Mouse (Mus musculus) kidney, adult 2 months (tissue): ENCODE measurements around the gene Naa35. TPM values are rescaled to one million over a fixed set of nuclear protein-coding genes. Genes with fewer than 3 reads are reported as not detected.

Experiments used
- DNase-seq: peaks from one replicate; pipeline ENCODE4 v3.0.0; 2021
- H3K27ac ChIP-seq: fragments of 200-500 bp; 2 replicates; pipeline ENCODE4 v1.5.1; 2012; ENCODE audit warnings: low read depth, low read length, control low read depth, inconsistent platforms; ENCODE audit not compliant: insufficient read depth
- H3K27me3 ChIP-seq: fragments of 200-500 bp; replicated peaks from 2 replicates; pipeline ENCODE4 v1.6.1; 2012; ENCODE audit warnings: mild to moderate bottlenecking, moderate library complexity, low read length, inconsistent platforms; ENCODE audit not compliant: control insufficient read depth, insufficient read depth
- H3K36me3 ChIP-seq: fragments of 200-500 bp; 2 replicates; pipeline ENCODE4 v1.6.1; 2012; ENCODE audit warnings: mild to moderate bottlenecking, moderate library complexity, low read length, inconsistent platforms; ENCODE audit not compliant: control insufficient read depth, insufficient read depth
- H3K4me1 ChIP-seq: fragments of 200-500 bp; 2 replicates; pipeline ENCODE4 v1.6.1; 2011; ENCODE audit warnings: low read length; ENCODE audit not compliant: control insufficient read depth, insufficient read depth
- H3K4me3 ChIP-seq: fragments of 200-500 bp; 2 replicates; pipeline ENCODE4 v1.5.1; 2011; ENCODE audit warnings: mild to moderate bottlenecking, low read depth, low read length, control low read depth; ENCODE audit not compliant: insufficient read depth
- CTCF ChIP-seq: fragments of 200-500 bp; conservative IDR thresholded peaks from 2 replicates; pipeline ENCODE4 v1.5.1; 2011; ENCODE audit warnings: low read depth, mild to moderate bottlenecking, control low read depth, low read length, moderate library complexity, mixed read lengths; ENCODE audit not compliant: insufficient read depth, insufficient read length
- POLR2A ChIP-seq: fragments of 200-500 bp; IDR thresholded peaks from one replicate; pipeline ENCODE4 v1.6.1; 2011; ENCODE audit warnings: low read depth, low read length, control low read depth
- WGBS: fragments of 180-500 bp; shearing (Covaris S2); methylation state at CpG from one replicate; pipeline ENCODE4 v1.1.7; 2018; 5-methylcytosine and 5-hydroxymethylcytosine counted together
- polyA plus RNA-seq: library from polyadenylated mRNA; depleted of rRNA; stranded (reverse); fragments of >200 nt; gene quantifications from 2 replicates; pipeline ENCODE4 v1.2.3, GENCODE M21; 2012

Naa35 gene
- polyA plus RNA-seq, 1 experiment, result 24.0 TPM

GRCm38 (mm10) chr13:59615554-59615953 lies 30.5 kb downstream of the Naa35 start:
- TF ChIP-seq POLR2A, result no peak
- TF ChIP-seq CTCF, result no peak
- H3K4me3 ChIP-seq, result no peak overlapping the region
- WGBS, result 89% methylated on average over 4 of the region's 4 CpGs
- H3K4me1 ChIP-seq, result no peaks in the 10 kb centered on the region
- no peak for DNase-seq
- peaks cover 1% of the 10 kb centered on the region; the same call in 1 of the 2 replicates for H3K36me3 ChIP-seq
- H3K27ac ChIP-seq, result no peak overlapping the region
- H3K27me3 ChIP-seq, result no peaks in the 10 kb centered on the region

DNA sequence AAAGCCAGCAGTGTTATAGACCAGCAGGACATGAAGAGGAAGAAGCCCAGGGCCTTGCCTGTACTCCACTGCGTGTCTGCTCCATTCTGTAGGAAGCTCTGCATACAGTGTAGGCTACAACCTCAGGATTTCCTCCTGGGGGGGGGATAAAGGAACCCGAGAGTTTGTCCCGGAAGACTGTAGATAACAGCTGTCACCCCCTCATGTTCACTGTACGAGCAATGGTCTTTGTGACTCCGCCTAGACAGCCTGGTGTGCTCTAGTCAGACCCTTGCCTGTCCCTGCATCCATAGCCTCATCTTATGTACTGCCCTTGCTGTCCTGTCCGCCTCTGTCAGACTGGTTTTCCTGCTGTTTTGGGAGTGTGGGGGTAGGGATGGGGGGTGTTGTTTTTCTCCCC lies 33.4 kb downstream of the Naa35 start:
- peaks cover 3% of the 10 kb centered on the region for H3K36me3 ChIP-seq
- no peaks in the 10 kb centered on the region for H3K27me3 ChIP-seq
- DNase-seq, result no peak
- TF ChIP-seq POLR2A, result no peak
- no peak for TF ChIP-seq CTCF
- H3K4me3 ChIP-seq, result no peak overlapping the region
- H3K4me1 ChIP-seq, result no peaks in the 10 kb centered on the region
- H3K27ac ChIP-seq, result no peak overlapping the region
- 79% methylated on average over 6 of the region's 6 CpGs for WGBS

DNA sequence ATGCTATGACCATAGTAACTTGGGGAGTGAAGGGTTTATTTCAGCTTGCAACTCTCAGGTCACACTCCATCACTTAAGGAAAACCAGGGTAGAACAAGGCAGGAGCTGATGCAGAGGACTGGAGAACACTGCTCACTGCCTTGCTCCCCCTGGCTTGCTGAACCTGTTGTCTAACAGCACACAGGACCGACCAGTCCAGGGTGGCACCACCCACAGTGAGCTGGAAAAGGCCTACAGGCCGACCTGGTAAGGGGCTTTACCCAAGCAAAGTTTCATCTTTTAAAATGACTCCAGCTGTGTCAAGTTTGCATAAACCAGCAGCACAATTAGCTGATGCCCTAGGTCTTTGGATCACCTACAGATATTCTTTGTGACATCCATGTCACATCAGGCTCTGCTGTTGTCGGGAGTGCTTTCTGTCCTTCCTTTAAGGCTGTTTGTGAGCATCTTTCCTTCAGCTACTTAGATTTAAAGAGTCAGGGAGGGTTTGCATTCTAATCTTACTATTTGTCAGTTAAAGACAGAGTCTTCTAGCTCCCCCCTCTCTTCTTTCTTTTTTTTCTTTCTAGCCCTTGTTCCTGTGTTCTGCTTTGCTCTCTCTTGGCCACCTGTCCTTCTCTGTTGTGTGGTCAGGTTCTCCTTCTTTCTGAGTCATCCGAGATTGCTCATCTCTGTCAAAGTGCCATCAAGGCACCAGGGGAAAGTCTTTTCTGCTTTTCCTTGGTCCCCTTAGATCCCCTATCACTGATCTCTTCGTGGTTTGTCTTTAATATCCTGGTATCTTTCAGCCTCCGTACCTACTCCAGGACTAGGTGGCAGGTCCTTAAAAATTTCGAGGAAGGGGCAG lies 36.8 kb downstream of the Naa35 start:
- Histone ChIP-seq H3K27me3 (no peaks in the 10 kb centered on the region), H3K27ac (no peak overlapping the region), H3K4me1 (no peaks in the 10 kb centered on the region), H3K36me3 (peaks cover 4% of the 10 kb centered on the region), H3K4me3 (no peak overlapping the region)
- TF ChIP-seq POLR2A, result no peak
- no peak for TF ChIP-seq CTCF
- 91% methylated on average over 7 of the region's 7 CpGs for WGBS
- DNase-seq, result no peak

DNA sequence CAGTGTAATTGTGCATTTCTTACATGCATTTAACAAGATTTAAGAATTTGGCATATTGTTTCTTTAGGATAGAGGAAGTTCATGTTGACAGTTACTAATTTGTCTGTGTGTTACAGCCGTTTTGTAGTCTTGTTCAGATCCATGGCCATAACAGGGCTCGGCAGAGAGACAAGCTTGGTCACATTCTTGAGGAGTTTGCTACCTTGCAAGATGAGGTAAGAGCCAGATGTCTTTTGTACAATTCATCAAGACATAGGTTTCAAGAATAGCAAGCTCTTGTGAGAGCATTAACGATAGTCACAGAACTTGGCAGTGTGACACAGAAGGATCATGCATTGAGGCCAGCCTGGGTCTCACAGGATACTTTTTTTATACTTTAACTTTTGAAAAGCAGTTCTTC lies 39.3 kb downstream of the Naa35 start:
- 55% methylated on average over 3 of the region's 3 CpGs for WGBS
- no peak for TF ChIP-seq CTCF
- TF ChIP-seq POLR2A, result no peak
- Histone ChIP-seq H3K4me1 (no peaks in the 10 kb centered on the region), H3K36me3 (peaks cover 9% of the 10 kb centered on the region), H3K27me3 (no peaks in the 10 kb centered on the region), H3K27ac (no peak overlapping the region), H3K4me3 (no peak overlapping the region)
- DNase-seq, result no peak

GRCm38 (mm10) chr13:59624903-59625302 lies 39.8 kb downstream of the Naa35 start:
- Histone ChIP-seq H3K4me1 (no peaks in the 10 kb centered on the region), H3K36me3 (peaks cover 9% of the 10 kb centered on the region), H3K4me3 (no peak overlapping the region), H3K27me3 (no peaks in the 10 kb centered on the region), H3K27ac (no peak overlapping the region)
- peak; percentile 61 for DNase-seq
- 48% methylated on average over 5 of the region's 5 CpGs for WGBS
- no peak for TF ChIP-seq POLR2A
- no peak for TF ChIP-seq CTCF

- peaks cover 12% of the 10 kb centered on the region for H3K36me3 ChIP-seq
Measured at GRCm38 (mm10) chr13:59626739-59627138, 41.7 kb downstream of the Naa35 start.

DNA sequence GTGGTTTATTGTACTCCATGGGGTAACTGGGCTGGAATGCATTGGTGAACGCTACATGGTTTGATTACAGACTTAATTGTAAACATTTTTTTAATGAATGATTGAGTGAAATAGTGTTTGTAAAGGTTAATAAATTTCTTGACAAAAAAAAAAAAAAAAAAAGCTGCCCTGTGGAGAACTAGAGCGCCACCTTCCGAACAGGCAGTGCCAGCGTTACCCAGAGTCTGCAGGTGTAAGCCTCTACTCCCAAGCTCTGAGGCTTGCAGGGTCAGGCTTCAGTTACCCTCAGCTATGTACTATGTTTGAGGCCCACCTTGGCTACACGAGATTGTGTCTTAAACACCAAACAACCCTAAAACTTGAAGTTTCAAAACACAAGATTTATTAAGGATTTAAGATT lies 49.6 kb downstream of the Naa35 start:
- WGBS, result 50% methylated on average over 5 of the region's 5 CpGs
- peaks cover 5% of the 10 kb centered on the region for H3K36me3 ChIP-seq
- H3K27ac ChIP-seq, result no peak overlapping the region
- no peaks in the 10 kb centered on the region for H3K4me1 ChIP-seq
- TF ChIP-seq CTCF, result peak; percentile 28
- no peak for TF ChIP-seq POLR2A
- no peak overlapping the region for H3K4me3 ChIP-seq
- no peak for DNase-seq
- H3K27me3 ChIP-seq, result no peaks in the 10 kb centered on the region

More at GRCm38 (mm10) chr13:59626739-59627138, 41.7 kb downstream of the Naa35 start:
- Histone ChIP-seq H3K27me3 (no peaks in the 10 kb centered on the region), H3K27ac (no peak overlapping the region), H3K4me1 (no peaks in the 10 kb centered on the region), H3K4me3 (no peak overlapping the region)
- WGBS, result 85% methylated on average over 7 of the region's 7 CpGs
- DNase-seq, result no peak
- TF ChIP-seq POLR2A, result no peak
- no peak for TF ChIP-seq CTCF
